Mouse (Mus musculus) MEL (cell line): ENCODE measurements around the gene Lrba. TPM values are rescaled to one million over a fixed set of nuclear protein-coding genes. Genes with fewer than 3 reads are reported as not detected.

Experiments
- DNase-seq: peaks from one replicate; pipeline ENCODE4 v3.0.0; 2011; ENCODE audit warnings: low read depth, low spot score
- H3K27ac ChIP-seq: 2 replicates; pipeline ENCODE4 v1.5.1; 2012; ENCODE audit warnings: low read depth, mild to moderate bottlenecking, control low read depth, low read length, moderate library complexity; ENCODE audit not compliant: control insufficient read depth
- H3K27me3 ChIP-seq, 2 experiments: fragments of 150-350 bp in 1 of 2; sonication (generic) in 1 of 2; 2 replicates each; pipeline ENCODE4 v1.6.1; 2012; ENCODE audit warnings: low read length in 2 of 2, mild to moderate bottlenecking in 2 of 2, improper control_type of control experiment in 1 of 2, moderate library complexity in 1 of 2; ENCODE audit not compliant: insufficient read depth in 2 of 2, control insufficient read depth in 1 of 2
- H3K36me3 ChIP-seq, 2 experiments: 2 replicates each; pipeline ENCODE4 v1.6.1; 2012 to 2014; ENCODE audit warnings: low read length in 2 of 2, improper control_type of control experiment in 1 of 2, inconsistent platforms in 1 of 2, mild to moderate bottlenecking in 1 of 2; ENCODE audit not compliant: insufficient read depth in 2 of 2, control insufficient read depth in 1 of 2
- H3K4me1 ChIP-seq, 2 experiments: fragments of 150-350 bp in 1 of 2; sonication (generic) in 1 of 2; 2 replicates each; pipeline ENCODE4 v1.6.1; 2012; ENCODE audit warnings: low read length in 2 of 2, improper control_type of control experiment in 1 of 2, mild to moderate bottlenecking in 1 of 2; ENCODE audit not compliant: insufficient read depth in 2 of 2, control insufficient read depth in 1 of 2
- H3K4me3 ChIP-seq, 2 experiments: fragments of 150-350 bp in 1 of 2; sonication (generic) in 1 of 2; 2 replicates each; pipeline ENCODE4 v1.5.1; 2012; ENCODE audit warnings: low read depth in 2 of 2, low read length in 2 of 2, mild to moderate bottlenecking in 2 of 2, moderate library complexity in 2 of 2, control low read depth in 1 of 2, improper control_type of control experiment in 1 of 2; ENCODE audit not compliant: control insufficient read depth in 1 of 2, insufficient read depth in 1 of 2
- H3K79me2 ChIP-seq: 2 replicates; pipeline ENCODE4 v1.6.1; 2012; ENCODE audit warnings: mild to moderate bottlenecking, low read length, moderate library complexity; ENCODE audit not compliant: control insufficient read depth, poor library complexity, insufficient read depth
- H3K9ac ChIP-seq: 2 replicates; pipeline ENCODE4 v1.6.1; 2012; ENCODE audit warnings: low read depth, mild to moderate bottlenecking, control low read depth, low read length, moderate library complexity; ENCODE audit not compliant: control insufficient read depth, poor library complexity, severe bottlenecking
- H3K9me3 ChIP-seq: fragments of 150-350 bp; sonication (generic); replicated peaks from 2 replicates; pipeline ENCODE4 v1.6.1; 2012; ENCODE audit warnings: mild to moderate bottlenecking, low read length, improper control_type of control experiment, moderate library complexity; ENCODE audit not compliant: insufficient read depth
- CHD2 ChIP-seq: IDR thresholded peaks from 2 replicates; pipeline ENCODE4 v1.6.1; 2011; ENCODE audit warnings: low read length, improper control_type of control experiment
- E2F4 ChIP-seq: IDR thresholded peaks from 2 replicates; pipeline ENCODE4 v1.6.1; 2011; ENCODE audit warnings: low read depth, low read length, improper control_type of control experiment, borderline replicate concordance
- ELF1 ChIP-seq: IDR thresholded peaks from 2 replicates; pipeline ENCODE4 v1.6.1; 2014; ENCODE audit warnings: low read depth, mild to moderate bottlenecking, inconsistent platforms, low read length, improper control_type of control experiment, moderate library complexity
- EP300 ChIP-seq, 2 experiments: IDR thresholded peaks; 2 replicates each; pipeline ENCODE4 v1.6.1; 2011; ENCODE audit warnings: improper control_type of control experiment in 2 of 2, low read length in 2 of 2, low read depth in 1 of 2, mild to moderate bottlenecking in 1 of 2
- ETS1 ChIP-seq: IDR thresholded peaks from 2 replicates; pipeline ENCODE4 v1.6.1; 2012; ENCODE audit warnings: low read depth, mild to moderate bottlenecking, inconsistent platforms, low read length, improper control_type of control experiment, moderate library complexity
- GABPA ChIP-seq: IDR thresholded peaks from 2 replicates; pipeline ENCODE4 v1.6.1; 2012; ENCODE audit warnings: low read depth, mild to moderate bottlenecking, inconsistent platforms, low read length, improper control_type of control experiment, moderate library complexity
- HCFC1 ChIP-seq: IDR thresholded peaks from 2 replicates; pipeline ENCODE4 v1.6.1; 2012; ENCODE audit warnings: low read depth, mild to moderate bottlenecking, inconsistent platforms, low read length, improper control_type of control experiment, moderate library complexity
- JUND ChIP-seq: IDR thresholded peaks from 2 replicates; pipeline ENCODE4 v1.6.1; 2011; ENCODE audit warnings: low read depth, mild to moderate bottlenecking, improper control_type of control experiment, low read length
- MAZ ChIP-seq: IDR thresholded peaks from 2 replicates; pipeline ENCODE4 v1.6.1; 2012; ENCODE audit warnings: low read depth, mild to moderate bottlenecking, inconsistent platforms, low read length, improper control_type of control experiment
- MYC ChIP-seq: IDR thresholded peaks from 2 replicates; pipeline ENCODE4 v1.6.1; 2011; ENCODE audit warnings: low read depth, mild to moderate bottlenecking, low read length, improper control_type of control experiment, moderate library complexity
- NRF1 ChIP-seq: IDR thresholded peaks from 2 replicates; pipeline ENCODE4 v1.6.1; 2014; ENCODE audit warnings: low read depth, mild to moderate bottlenecking, inconsistent platforms, low read length, improper control_type of control experiment, moderate library complexity; ENCODE audit not compliant: poor library complexity, insufficient read depth, severe bottlenecking
- POLR2A ChIP-seq, 2 experiments: IDR thresholded peaks; 2 replicates each; pipeline ENCODE4 v1.6.1; 2011 to 2012; ENCODE audit warnings: low read length in 2 of 2, mild to moderate bottlenecking in 2 of 2, control low read depth in 1 of 2, improper control_type of control experiment in 1 of 2, low read depth in 1 of 2, moderate library complexity in 1 of 2; ENCODE audit not compliant: control insufficient read depth in 1 of 2, insufficient read depth in 1 of 2, poor library complexity in 1 of 2
- POLR2AphosphoS5 ChIP-seq: IDR thresholded peaks from 2 replicates; pipeline ENCODE4 v1.6.1; 2012; ENCODE audit warnings: low read depth, borderline replicate concordance, mild to moderate bottlenecking, inconsistent platforms, low read length, moderate library complexity, mixed read lengths
- RCOR1 ChIP-seq: IDR thresholded peaks from 2 replicates; pipeline ENCODE4 v1.6.1; 2012; ENCODE audit warnings: low read depth, mild to moderate bottlenecking, inconsistent platforms, low read length, improper control_type of control experiment
- SIN3A ChIP-seq: IDR thresholded peaks from 2 replicates; pipeline ENCODE4 v1.6.1; 2012; ENCODE audit warnings: low read length, improper control_type of control experiment, inconsistent platforms
- SMC3 ChIP-seq: IDR thresholded peaks from 2 replicates; pipeline ENCODE4 v1.6.1; 2011; ENCODE audit warnings: low read depth, low read length, improper control_type of control experiment
- TAL1 ChIP-seq: IDR thresholded peaks from 2 replicates; pipeline ENCODE4 v1.6.1; 2012; ENCODE audit warnings: mild to moderate bottlenecking, inconsistent platforms, low read length, moderate library complexity, mixed read lengths
- TCF12 ChIP-seq: IDR thresholded peaks from 2 replicates; pipeline ENCODE4 v1.6.1; 2014; ENCODE audit warnings: low read depth, mild to moderate bottlenecking, inconsistent platforms, low read length, improper control_type of control experiment, moderate library complexity
- UBTF ChIP-seq: IDR thresholded peaks from 2 replicates; pipeline ENCODE4 v1.6.1; 2012; ENCODE audit warnings: low read depth, mild to moderate bottlenecking, inconsistent platforms, low read length, improper control_type of control experiment, moderate library complexity, borderline replicate concordance; ENCODE audit not compliant: insufficient read depth
- ZKSCAN1 ChIP-seq: IDR thresholded peaks from 2 replicates; pipeline ENCODE4 v1.6.1; 2012; ENCODE audit warnings: low read depth, mild to moderate bottlenecking, inconsistent platforms, low read length, improper control_type of control experiment, moderate library complexity
- polyA plus RNA-seq, 2 experiments: library from polyadenylated mRNA; stranded (reverse) in 1 of 2; unstranded in 1 of 2; fragments of >175 nt in 1 of 2; fragments of >200 nt in 1 of 2; gene quantifications; 2 replicates each; pipeline versions ENCODE4 v1.2.1 to v1.2.4; 2012; ENCODE audit warnings: low replicate concordance in 2 of 2, low read depth in 1 of 2; ENCODE audit not compliant: insufficient read length in 2 of 2, insufficient read depth in 1 of 2, missing spikeins in 1 of 2
- total RNA-seq: library from RNA; depleted of rRNA; stranded (reverse); fragments of 300-350 nt; gene quantifications from 2 replicates; pipeline ENCODE4 v1.2.3, GENCODE M21; 2012

The Lrba gene
- total and polyA plus RNA-seq, 3 experiments = 10.9 to 17.9 TPM; not detected in 1

DNA sequence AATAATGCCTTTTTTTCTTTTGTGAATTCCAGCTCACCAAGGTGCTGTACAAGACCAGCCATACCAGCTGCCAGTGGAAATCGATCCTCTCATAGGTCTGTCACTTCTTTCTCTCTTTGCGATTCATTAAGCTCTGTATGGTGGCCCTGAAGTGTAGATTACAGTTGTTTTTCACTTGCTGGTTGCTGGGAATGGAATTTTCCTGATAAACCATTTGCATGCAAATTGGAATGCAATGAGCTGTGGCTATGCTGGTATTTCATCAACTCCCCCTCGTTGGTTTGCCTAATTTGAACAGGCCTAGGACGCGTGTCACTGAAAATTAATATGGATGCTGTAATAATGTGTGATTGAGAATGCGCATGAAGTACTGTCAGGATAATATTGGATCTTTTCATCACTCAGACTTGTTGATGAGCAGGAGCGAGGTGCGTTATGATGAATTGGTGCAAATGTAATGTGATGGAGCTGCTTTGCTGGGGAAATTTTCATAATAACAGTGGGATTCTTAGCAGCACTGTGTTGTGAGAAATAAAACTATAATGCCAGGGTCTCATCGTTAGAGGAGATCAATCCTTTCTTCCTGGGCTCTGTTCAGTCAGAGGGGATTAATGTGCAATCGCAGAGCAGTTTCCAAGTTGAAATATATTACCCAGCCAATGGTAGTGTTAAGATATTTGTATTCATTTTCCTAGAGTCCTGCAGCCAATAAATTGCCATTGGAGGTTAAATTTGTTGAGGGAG is 521.5 kb downstream of the Lrba start:
- no peaks in the 10 kb centered on the region for H3K4me1 ChIP-seq
- TF ChIP-seq ETS1 = no peak
- no peak for TF ChIP-seq ELF1
- TF ChIP-seq JUND = no peak
- H3K27ac ChIP-seq = no peak overlapping the region
- H3K4me3 ChIP-seq = no peak overlapping the region
- H3K36me3 ChIP-seq = no peaks in the 10 kb centered on the region
- DNase-seq = no peak
- H3K9me3 ChIP-seq = no peaks in the 10 kb centered on the region
- no peak overlapping the region for H3K9ac ChIP-seq
- no peaks in the 10 kb centered on the region for H3K27me3 ChIP-seq
- no peaks in the 10 kb centered on the region for H3K79me2 ChIP-seq

- Histone ChIP-seq H3K9ac (no peak overlapping the region), H3K79me2 (no peaks in the 10 kb centered on the region), H3K4me3 (no peak overlapping the region), H3K9me3 (no peaks in the 10 kb centered on the region), H3K27me3 (no peaks in the 10 kb centered on the region), H3K27ac (no peak overlapping the region), H3K36me3 (no peaks in the 10 kb centered on the region), H3K4me1 (no peaks in the 10 kb centered on the region)
- TF ChIP-seq ETS1 (no peak), NRF1 (no peak), RCOR1 (no peak), CHD2 (no peak), SIN3A (no peak)
- DNase-seq = no peak
These were observed 526.2 kb downstream of the Lrba start for GRCm38 (mm10) chr3:86750652-86751051.

GRCm38 (mm10) chr3:86754178-86754577 is 529.7 kb downstream of the Lrba start:
- H3K9me3 ChIP-seq = no peaks in the 10 kb centered on the region
- H3K4me3 ChIP-seq = no peak overlapping the region
- TF ChIP-seq MAZ (no peak), E2F4 (no peak), HCFC1 (no peak), TCF12 (no peak), SMC3 (no peak), POLR2AphosphoS5 (no peak), EP300 (IDR thresholded peaks at IDR 0.05; ENCODE audit: low read depth in 1 of 2, low read length in 2 of 2) (no peak), TAL1 (no peak), ZKSCAN1 (no peak), UBTF (no peak), POLR2A (IDR thresholded peaks at IDR 0.05; ENCODE audit: control insufficient read depth in 1 of 2, insufficient read depth in 1 of 2, low read depth in 1 of 2, low read length in 2 of 2, poor library complexity in 1 of 2) (no peak), GABPA (no peak), MYC (no peak)
- H3K4me1 ChIP-seq = no peaks in the 10 kb centered on the region
- no peak overlapping the region for H3K9ac ChIP-seq
- no peaks in the 10 kb centered on the region for H3K79me2 ChIP-seq
- no peak for DNase-seq
- no peaks in the 10 kb centered on the region for H3K36me3 ChIP-seq
- no peak overlapping the region for H3K27ac ChIP-seq
- H3K27me3 ChIP-seq = no peaks in the 10 kb centered on the region
